Mouse (Mus musculus): ENCODE data around the gene Pex11g.

Gene Pex11g

DNA sequence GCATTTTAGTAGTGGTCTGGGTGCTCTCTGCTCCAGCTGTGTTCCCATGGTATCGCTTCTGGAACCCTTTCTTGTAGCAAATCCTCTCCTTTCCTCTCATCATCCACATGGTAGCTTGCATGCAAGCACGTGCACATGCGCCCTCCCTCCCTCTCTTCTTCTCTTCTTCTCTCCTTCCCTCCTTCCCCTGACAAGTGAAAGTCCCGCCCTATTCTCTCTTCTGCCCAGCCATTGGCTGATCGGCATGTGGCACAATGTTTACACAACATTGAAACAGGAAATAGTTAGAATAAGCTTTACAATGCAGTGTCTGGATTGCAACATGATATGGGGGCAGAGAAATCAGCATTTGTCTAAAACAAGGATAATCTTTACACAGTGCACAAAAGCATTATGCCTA lies 14.1 kb upstream of the Pex11g start:
- in situ Hi-C loops (cut with MseI, MboI), result no loop called here

DNA sequence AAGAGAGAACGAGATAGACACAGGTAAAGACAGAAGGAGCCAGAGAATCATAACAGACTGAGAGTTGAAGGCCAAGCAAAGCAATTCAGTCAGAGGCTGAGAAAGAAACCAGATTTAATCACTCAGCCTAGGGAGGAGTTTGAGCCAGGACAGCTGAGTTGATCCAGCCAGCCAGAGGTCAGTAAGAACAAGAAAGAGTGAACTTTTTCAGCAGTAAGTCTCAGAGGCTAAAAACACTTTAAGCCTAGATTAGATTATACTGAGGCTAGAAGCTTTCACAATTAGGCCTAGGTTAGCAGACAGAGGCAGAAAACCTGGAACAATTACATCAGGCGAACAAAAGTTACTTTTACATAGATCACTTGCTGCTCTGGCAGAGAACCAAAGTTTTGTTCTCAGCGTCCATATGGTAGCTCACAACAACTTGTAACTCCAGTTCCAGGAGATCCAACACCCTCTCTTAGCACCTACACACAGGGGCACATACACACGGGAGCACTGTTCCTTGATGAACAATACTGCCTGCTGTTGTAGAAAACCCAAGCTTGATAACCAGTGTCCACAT lies 12.8 kb upstream of the Pex11g start:
- in situ Hi-C loops (cut with MseI, MboI), result no loop called here

DNA sequence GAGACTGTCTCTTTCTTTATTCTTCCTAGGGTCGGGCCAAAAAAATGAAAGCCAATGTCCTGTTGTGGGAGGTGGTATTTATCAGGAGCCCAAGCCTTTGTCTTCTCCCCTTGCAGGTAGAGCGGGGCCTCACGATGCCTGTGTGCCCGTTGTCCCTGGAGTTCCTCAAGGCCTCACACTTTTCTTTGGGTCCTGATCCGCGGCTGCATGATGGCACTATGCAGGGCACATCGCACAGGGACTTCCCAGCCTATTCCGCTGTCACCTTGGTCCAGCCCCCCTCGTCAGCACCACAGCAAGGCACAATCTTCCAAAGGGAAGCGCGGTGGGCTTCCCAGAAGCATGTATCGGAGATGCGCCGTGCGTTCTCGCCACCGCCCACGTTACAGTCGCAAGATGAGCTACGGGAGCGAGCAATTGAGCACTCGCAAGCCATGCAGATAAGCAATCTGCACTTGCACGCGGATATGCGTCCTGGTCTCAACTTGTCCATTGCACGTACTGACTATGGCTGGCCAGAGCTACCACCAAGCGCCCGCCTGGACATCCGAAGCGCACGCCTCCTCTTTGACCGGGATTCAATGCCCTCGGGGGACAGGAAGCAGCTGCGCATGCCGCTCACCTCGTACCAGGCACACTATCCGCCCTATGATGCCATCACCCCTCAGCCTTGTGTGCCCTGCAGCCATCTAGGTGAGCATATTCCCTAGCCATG lies 8.4 kb upstream of the Pex11g start:
- in situ Hi-C loops (cut with MseI, MboI), result no loop called here

DNA sequence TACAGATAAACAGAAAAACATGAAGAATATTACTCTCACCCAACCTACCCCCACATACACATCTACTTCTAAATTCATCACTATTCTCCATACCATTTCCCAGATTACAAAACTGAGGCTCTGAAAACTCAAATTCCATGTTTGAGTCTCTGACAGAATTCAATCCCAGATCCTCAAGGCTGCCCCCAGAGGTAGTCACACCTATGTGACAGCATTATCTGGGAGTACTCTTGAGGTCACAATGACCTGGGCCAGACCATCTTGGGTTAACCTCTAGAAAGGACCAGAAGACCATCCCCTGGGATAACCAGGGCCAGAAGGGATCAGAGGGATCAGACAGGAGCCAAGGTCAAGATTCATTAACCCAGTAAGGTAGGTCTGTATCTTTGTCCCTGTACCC lies 3.1 kb upstream of the Pex11g start, which contains the start of gene Tex45:
Gene Tex45, plus strand, starts transcription at position 301 of the 400 bp plus-strand sequence.
- in situ Hi-C loops (cut with MseI, MboI), result no loop called here

DNA sequence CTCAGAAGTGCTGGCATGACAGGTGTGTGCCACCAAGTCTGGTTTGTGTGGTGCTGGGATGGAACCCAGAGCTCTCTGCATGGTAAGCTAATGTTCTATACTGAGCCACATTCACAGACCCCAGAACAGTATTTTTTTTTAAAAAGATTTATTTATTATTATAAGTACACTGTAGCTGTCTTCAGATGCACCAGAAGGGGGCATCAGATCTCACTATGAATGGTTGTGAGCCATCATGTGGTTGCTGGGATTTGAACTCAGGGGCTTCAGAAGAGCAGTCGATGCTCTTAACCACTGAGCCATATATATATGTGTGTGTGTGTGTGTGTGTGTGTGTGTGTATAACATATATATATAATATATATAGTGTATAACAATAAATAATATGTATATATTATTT lies 1.4 kb upstream of the Pex11g start:
- in situ Hi-C loops (cut with MseI, MboI), result no loop called here

DNA sequence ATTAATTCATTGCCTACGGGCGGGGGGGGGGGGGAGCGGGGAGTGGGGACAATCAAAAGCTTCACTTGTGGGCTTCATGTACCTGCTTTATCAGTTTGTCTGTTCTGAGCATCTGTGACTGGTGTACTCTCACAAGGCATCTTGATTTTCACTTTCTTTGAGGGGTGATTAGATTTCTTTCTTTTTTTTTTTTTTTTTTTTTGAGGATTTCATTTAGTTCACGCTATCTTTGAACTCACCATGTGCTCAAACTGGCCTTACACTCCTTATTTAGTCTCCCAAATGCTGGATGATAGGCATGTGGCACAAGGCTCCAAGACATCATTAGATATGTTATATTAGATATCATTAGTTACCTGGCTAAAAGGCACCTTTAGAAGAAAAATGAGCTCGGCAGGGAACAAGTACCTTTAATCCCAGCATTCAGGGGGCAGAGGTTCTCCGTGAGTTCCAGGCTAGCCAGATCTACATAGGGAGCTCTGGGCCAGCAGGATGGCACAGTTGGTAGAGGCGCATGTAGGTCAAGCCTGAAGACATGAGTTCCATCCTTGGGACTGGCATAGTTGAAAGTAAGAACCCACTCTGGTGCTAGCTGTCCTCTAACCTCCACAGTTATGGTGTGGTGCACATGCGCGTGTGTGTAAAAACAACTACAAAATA lies 536 bp upstream of the Pex11g start:
- in situ Hi-C loops (cut with MseI, MboI), result no loop called here

DNA sequence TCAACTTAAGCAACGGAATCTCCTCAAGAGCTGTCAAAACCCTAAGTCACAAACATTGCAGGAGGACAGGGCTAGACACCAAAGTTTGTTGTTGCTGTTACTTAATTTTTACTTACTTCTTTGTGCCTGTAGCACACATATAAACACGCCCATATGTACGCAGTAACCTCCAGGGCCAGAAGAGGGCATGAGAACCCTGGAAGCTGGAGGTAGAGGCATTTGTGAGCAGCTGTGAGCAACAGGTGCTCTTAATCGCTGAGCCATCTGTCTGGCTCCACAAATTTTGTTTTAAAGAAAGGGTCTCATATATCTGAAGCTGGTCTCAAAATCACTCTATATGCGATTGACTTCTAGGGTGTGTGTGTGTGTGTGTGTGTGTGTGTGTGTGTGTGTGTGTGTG lies 3.2 kb downstream of the Pex11g start:
- in situ Hi-C loops (cut with MseI, MboI), result no loop called here

DNA sequence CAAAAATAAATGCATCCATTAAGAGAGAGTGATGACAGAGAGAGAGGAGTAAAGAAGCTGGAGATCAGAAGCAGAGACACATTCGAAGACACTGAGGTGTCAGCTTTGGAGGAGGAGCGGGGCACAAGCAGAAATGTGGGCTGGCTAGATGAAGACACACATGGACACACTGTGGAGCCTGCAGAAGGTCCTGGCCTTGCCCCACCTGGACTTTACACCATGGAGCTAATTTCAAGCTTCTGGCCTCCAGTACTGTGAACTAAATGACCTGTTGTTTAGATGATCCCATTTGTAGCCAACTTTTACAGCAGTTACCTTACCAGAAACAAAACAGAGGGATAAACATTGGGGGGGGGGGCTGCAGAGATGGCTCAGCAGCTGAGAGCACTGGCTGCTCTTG lies 4.2 kb downstream of the Pex11g start:
- in situ Hi-C loops (cut with MseI, MboI), result no loop called here

DNA sequence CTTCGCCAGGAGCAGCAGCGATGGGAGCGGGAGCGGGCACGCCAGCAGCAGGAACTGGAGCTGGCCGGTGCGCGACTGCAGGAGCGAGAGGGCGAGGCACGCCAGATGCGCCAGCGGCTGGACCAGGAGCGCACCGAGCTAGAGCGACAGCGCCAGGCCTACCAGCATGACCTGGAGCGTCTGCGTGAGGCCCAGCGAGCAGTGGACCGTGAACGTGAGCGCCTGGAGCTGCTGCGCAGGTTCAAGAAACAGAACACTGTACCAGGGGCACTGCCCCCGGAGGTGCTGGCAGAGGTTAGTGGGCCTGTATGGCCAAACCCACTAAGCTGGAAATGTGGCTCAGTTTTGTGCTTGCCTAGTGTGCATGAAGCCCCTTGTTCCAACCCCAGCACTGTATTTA lies 15.5 kb downstream of the Pex11g start:
- in situ Hi-C loops (cut with MseI, MboI), result no loop called here

DNA sequence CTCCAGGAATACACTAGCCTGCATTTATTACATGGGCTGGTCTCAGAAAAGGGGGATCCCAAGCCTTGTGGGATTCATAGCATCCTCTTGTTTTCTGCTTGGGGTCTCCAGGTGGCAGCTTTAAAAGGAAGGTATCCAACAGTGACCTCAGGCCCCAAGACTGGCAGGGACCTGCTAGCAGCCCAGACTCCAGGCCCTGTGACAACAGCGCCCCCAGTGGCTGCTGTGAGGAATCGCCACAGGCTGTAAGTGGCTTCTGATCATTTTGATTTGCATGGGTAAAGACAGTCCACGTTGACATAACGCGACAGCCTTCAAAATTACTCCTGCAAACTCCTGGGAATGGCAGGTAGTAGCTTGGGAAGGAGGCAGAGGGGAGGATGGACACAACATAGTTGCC lies 16.8 kb downstream of the Pex11g start:
- in situ Hi-C loops (cut with MseI, MboI), result no loop called here

DNA sequence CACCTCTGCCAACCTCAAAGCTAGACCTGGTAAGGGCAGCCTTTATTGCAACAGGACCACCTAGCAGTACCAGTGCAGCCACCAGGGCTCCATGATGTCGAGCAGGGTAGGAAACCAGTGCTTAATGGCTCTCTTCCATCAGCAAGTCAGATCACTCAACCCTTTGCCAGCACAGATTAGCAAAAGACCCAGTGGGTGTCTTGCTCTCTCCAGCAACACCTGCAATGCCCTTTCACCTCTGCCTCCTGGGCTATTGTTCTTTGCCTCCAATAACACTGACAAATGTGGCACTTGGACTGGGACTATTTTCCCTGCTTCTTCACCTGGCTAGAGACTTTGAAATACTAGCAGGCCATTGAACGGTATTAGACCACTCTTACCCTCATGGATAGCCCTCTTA lies 18.3 kb downstream of the Pex11g start:
- in situ Hi-C loops (cut with MseI, MboI), result loop anchor here in 1 of 2 experiments (10.0 kb wide), 1 partner anchor 84 kb away; no protein-coding TSS in a partner anchor

DNA sequence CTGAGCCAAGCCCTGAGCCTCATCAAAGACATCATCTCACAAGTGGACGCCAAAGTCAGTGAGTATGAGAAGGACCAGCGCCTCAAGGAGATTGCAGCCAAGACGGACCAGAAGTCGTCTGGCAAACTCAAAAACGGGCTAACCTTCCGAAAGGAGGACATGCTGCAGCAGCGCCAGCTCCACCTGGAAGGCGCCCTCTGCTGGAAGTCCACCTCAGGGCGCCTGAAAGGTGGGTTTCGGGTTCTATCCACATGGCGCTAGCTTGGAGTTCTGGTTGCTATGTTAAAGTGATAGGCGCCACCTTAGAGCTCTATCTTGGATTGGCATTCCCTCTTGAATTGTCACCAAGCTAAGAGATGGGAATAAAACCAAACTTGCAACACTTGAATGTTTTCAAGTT lies 28.0 kb downstream of the Pex11g start:
- in situ Hi-C loops (cut with MseI, MboI), result no loop called here

DNA sequence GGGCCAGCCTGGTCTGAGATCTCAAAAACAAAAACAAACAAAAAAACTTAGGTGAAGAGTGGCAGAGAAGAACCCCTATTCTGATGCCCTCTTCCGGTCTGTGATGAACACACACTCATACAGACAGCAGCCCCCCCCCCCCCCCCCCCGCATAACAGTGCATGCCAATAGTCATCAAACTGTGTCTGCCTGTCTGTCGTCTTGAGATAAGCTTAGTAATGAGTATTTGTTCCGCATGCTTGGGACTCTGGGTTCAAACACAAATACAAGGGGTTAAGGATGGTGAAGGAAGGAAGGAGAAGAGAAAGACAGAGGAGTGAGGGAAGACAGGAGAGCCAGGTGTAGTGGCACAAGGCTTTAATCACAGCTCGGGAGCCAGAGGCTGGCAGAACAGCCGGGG lies 31.0 kb downstream of the Pex11g start:
- in situ Hi-C loops (cut with MseI, MboI), result no loop called here

DNA sequence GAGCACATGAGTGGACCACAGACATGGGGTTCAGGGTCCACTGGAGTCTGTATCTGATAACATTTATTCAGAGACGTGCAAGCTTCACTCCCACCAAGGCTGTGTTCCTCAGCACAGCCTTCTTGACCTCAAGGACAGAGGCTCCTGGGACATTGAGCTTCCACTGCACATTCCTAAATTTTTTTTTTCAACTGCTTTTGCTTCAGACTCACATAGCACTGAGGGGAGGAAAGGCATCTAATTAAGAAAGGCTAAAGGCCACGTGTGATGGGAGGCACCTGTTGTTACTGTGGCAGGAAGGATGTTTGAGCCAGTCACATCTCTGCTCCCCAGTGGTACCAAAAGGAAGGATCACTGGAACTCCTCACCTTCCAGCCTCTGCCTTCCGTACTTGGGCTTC lies 36.4 kb downstream of the Pex11g start:
- in situ Hi-C loops (cut with MseI, MboI), result no loop called here

DNA sequence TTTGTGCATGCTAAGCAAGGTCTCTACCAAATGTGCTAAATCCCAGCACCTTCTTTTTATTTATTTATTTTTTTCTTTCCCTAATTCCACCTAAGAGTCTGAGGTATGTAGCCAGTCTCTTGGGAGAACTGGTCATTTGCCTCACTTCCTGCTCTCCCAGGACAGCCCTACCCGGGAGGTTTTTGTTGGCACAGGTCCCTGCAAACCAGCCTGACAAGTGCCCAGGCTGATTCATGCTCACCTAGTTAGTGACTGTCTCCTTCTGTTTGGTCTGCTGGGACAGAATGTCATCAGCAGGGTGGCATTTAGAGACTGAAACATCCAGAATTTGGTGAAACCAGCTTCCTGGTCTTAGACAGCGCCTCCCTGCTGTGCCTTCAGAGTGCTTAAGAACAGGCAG lies 37.5 kb downstream of the Pex11g start:
- in situ Hi-C loops (cut with MseI, MboI), result no loop called here

DNA sequence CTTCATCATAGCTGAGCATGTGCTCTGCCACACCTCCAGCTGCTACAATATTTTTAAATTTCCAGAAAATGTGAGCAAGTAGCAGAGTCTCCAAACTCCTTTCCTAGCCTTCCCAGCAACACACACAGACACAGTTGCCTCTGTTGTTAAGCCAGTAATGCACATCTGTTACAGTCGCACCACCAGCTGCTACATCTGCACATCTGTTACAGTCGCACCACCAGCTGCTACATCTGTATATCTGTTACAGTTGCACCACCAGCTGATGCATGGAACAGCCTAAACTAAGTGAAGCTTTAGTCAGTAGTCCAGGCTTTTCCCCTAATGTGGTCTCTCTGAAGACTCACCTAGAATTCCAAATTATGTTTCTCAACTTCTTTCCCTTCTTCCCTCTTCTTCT lies 39.1 kb downstream of the Pex11g start:
- in situ Hi-C loops (cut with MseI, MboI), result no loop called here

DNA sequence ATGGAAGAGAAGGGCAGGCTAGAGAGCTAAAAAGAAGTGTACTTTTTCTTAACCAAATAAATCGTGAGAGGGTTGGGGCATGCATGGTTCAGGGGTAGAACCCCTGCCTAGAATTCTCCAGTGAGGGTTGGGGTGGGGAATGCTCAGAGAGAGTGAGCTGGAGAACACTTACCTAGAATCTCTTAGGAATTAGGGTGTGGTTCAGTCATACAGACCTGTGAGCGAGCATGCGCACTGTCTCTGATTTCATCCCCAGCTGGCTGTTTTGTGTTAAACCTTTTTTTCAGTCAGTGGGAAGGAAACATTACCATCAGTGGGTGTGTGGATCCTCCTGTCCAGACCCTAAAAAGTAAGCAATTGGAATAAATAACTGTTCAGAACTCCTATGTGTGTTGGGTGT lies 41.3 kb downstream of the Pex11g start:
- in situ Hi-C loops (cut with MseI, MboI), result no loop called here

DNA sequence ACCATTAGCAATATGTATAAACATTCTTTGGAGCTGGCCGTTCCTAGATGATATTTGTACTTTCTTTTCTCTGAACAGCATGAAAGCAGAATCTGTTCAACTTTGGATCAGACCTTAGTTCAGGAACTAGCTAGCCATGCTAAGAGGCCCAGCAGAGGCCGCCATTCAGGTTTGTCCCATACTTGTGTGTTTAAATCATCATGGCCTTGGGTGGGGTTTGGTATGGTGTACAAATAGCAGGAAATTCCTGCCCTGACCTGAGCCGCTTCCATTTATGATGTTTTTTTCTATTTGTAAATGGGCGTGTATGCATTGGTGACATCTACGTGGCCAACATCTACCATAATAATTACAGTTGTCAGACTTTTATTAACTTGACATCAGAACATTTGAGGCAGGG lies 42.3 kb downstream of the Pex11g start:
- in situ Hi-C loops (cut with MseI, MboI), result no loop called here

DNA sequence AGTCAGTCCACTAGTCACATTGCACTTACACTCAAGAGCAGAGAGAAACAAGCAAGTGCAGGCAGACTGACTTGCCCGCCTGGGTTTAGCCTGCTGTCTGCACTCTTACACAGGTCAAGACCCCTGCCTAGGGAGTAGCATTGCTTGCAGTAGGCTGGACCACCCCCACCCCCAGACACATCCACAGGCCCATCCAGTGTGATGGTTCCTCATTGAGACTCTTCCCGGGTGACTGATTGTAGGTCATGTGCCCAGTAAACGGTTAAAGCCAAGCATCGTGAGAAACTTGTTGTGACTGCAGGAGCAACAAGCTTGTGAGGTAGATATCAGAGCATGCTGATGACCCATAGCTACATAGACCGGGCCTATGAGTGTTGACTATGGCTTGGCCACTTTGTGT lies 46.0 kb downstream of the Pex11g start:
- in situ Hi-C loops (cut with MseI, MboI), result no loop called here

DNA sequence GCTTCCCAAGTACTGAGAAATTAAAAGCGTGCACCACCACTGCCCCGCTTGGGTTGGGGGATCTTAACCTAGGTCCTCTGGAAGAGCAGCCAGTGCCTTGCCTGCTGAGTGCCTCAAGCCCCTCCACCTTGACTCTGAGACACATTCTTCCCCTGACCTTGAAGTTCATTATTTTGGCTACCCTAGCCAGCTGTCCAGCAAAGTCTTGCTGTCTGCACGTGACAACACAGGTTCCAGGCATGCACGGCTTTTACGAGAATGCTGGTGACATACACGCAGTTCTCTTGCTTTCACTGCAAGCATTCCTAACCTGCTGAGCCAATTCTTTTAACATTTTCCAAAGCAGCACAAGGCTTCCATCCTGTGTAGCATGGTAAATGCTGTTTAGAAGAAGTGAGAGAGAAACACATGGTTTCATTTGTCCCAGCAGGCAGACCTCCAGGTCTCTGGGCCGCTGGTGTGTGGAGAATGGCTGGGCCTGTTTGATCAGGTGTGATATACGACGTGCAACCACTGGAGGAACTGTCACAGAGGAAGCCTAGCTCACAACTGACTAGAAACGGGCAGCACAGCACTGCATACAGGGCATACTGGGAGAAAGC lies 47.3 kb downstream of the Pex11g start:
- in situ Hi-C loops (cut with MseI, MboI), result no loop called here

DNA sequence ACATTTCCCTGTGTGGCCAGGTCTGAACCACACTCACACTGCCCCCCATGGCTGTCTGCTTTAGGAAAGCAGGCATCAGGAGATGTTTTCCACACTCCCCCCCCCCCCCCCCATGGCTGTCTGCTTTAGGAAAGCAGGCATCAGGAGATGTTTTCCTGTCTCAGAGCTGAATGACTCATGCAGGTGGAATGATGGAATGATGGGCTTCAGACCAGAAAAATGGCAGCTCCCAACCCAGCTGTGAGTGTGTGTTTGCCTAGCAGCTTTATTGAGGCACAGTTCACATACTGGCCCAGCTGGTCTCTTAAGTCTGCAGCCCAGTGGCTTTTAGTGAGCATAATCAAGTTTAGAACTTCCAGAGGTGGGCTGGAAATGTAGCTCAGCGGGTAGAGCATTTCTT lies 49.4 kb downstream of the Pex11g start:
- in situ Hi-C loops (cut with MseI, MboI), result no loop called here

DNA sequence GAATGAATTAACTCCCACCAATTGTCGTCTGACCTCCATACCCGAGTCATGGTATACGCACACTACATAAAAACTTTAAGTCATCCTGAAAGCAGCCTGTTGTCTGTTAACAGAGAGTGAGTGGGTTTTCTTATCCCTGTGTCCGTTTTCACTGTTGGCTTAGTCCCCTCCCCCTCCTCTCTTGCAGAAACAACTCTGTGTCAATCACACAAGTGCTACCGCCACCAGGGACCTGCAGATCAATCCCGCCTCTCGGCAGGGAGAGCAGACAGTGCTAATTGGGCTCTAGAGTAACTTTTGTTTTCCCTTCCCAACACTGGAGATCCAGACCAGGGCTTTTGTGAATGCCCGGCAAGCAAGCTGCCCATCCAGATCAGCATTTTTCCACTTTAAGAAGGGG lies 50.0 kb downstream of the Pex11g start:
- in situ Hi-C loops (cut with MseI, MboI), result no loop called here

DNA sequence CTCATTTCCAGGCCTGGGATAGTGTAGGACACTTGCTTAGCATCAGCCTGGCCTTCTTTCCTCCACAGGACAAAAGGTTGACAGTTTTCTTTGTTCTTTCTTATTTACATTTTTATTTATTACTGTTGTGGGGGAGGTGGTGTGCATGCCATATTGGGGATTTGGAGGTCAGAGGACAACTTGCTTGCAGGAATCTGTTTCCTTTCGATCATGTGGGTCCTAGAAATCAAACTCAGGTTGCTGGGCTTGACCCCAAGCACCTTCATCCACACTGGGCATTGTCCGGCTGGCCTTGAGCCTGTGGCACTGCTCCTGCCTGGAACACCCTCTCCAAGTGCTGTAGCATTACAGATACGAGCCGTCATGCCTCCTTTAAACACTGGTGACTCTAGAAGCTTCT lies 50.6 kb downstream of the Pex11g start:
- in situ Hi-C loops (cut with MseI, MboI), result no loop called here
